Mouse (Mus musculus): ENCODE data around the gene Fggy. TPM values are rescaled to one million over a fixed set of nuclear protein-coding genes. Genes with fewer than 3 reads are reported as not detected.

Fggy gene
- total RNA-seq, 1 experiment from 2014 or later: 14.5 TPM

DNA sequence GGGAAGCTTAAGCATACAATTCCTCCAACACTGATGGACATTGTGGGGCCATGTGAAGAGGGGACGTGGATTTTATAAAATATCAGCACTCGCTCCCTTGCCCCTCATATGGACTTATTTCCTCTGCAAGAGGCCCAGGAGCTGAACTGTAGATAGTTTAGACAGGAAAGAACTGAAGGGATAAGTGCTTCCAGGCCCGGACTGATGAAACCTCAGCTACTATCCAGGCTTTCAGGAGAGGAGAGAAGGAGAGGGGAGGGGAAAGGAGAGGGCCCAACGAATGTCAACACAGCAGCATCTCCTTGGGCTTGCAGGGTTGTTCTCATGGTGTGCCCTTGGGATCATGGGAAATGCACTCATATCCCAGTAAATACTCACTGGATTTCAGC, 96.6 kb downstream of the Fggy start:
- ATAC-seq (replicated peaks; ENCODE audit: low read depth, poor library complexity, severe bottlenecking): no peak

DNA sequence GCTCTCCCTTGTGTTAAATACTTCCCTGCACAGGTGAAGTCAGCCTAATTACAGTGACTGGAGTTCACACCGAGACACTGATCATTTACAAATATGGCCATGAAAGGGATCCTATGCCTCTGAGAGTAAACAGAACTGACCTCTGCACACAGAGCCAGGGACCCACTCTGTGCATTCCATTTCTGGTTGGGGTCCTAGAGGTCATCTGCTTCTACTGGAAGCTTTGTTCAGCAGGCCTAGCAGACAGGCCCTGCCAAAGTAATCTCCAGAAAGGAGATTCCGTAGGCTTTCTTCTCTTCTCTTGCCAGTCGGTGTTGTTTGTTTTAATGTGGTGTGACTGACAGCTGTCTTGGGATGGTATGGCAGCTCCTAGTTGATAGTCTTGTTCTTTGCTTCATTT, 101.7 kb downstream of the Fggy start:
- no peak for ATAC-seq (replicated peaks; ENCODE audit: low read depth, poor library complexity, severe bottlenecking)

DNA sequence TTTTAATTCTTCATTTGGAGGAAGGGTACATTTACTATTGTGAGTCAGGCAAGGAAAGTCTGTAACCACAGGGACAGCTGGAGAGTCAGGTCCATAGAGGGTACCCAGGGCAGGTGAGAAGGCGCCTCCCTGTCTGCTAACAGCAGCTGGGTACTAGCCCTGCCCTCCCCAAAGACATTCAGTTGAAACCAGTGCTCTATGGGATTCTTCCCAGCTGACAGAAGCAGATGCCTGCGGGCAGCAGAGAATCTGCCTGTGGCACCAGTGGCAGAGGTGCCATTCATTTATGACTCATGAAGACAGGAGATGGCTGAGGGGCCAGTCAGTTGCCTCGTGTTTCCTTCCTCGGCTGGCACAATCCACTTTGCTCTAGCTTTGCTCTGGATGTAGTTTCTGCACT, 106.3 kb downstream of the Fggy start:
- ATAC-seq (replicated peaks; ENCODE audit: low read depth, poor library complexity, severe bottlenecking): no peak

DNA sequence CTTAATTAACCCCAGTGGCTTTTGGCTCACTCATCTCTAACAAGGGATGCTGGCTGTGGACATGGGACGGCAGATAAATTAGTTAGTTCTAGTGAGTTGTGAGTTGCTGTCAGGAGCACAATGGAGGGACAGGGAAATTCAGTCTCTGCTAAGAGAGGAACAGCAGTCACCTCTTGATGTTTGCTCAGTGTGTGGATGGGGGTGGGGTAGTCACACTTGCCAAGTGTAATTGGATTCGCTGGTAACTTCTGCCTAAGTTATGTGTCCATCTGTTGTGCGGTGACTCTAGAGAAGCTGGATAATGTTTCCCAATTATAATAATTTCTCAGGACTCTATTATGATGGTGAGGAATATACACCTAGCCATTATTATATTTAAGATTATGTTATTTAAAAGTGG, 107.0 kb downstream of the Fggy start:
- ATAC-seq (replicated peaks; ENCODE audit: low read depth, poor library complexity, severe bottlenecking): no peak

DNA sequence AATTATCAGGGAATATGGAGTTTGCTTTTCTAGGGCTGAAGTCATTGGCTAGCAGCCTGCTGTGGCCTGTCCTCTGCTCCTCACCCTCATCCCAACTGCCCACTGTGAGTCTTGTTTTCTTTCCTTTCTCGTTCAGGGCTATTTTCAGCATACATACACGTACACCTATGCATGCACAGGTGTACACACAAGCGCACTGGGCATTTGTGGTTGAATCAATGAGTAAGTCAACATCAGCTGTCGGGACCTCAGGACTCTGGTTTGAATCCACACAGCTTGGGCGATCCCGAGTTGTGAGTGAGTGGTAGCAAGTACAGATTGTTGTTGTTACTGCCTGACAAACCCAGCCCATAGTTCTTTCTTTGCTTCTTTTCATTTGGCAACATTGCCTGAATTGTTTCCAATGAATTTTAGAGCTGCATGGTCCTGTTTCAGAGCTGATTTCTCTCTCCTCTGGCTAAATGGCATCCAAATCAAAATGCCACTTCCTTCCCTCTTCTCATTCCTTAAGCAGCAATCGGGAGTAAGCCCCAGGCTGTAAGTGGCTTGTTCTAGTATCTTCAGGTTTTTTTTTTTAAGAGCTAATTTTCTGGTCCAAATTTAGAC, 109.1 kb downstream of the Fggy start:
- no peak for ATAC-seq (replicated peaks; ENCODE audit: low read depth, poor library complexity, severe bottlenecking)

DNA sequence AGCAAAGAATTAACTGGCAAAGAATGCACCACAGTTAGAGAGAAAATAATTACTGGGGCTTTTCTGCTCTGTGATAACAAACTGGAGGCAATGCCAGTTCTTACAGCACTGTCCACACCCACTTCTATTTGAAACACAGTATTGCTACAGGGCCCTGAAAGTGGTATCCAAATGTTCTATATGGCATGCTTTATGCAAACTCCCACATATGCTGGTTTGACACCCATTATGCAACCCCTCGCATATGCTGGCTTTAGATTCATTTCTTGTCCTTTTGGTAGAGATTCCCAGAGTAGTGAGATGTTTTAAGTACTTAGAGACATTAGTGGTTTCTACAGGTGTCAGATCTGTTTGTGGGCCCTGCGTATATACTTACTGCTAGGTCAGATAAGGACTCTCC, 109.6 kb downstream of the Fggy start:
- no peak for ATAC-seq (replicated peaks; ENCODE audit: low read depth, poor library complexity, severe bottlenecking)

DNA sequence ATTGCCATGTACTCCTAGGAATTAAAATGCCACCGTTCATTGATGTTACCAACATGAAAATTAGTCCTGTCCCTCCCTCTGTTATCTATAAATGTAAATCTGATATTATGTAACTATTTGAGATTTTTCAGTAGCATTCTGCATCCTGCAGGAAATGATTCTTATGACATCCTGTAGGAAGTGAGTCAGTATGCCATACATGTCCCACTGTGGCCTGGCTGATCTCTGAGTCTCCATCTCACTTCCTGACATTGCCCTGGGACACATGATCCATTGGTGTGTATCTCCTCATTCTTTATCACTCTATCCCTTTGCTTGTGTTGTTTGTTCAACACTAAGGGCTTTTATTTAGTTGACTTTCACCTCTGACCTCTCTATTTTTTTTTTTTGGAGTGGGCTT, 110.3 kb downstream of the Fggy start:
- ATAC-seq (replicated peaks; ENCODE audit: low read depth, poor library complexity, severe bottlenecking): 0 out of 2 replicates have a peak, but pooled peaks have one; percentile 11

DNA sequence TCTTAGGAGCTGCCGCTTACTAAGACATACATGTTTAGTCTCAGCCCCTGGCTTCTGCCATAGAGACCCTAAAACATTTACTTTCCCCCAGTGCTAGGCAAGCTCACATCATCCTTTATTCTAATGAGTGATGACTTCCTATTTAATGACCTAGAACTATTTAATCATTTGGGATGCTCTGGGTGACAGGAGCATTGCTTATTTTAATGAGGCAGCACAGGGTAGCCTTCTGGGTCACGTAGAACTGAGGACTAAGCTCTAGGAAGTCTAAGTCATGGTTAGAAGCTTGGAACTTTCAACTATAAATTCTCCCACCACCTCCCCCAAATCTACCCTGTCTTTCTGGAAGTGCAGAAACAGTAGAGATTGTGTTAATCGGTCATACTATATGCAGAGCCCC, 111.2 kb downstream of the Fggy start:
- no peak for ATAC-seq (replicated peaks; ENCODE audit: low read depth, poor library complexity, severe bottlenecking)

DNA sequence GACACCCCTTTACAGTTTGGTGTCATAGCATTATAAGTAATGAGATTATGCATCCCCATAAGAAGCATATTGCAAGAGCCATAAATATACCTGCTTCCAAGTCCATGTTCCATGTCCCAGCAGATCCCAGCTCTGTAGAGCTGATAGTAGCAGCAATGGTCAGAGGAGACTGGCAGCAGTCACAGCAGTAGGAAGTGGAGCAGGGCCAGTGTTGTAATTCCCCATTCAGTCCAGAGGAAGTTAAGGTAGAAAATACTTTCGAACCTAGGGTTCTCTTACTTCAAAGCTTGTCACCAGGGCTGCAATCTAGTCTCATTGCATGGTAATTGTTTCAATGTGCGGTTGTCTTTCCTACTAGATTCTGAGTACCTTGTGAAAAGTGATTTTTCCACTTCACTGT, 112.0 kb downstream of the Fggy start:
- ATAC-seq (replicated peaks; ENCODE audit: low read depth, poor library complexity, severe bottlenecking): no peak

DNA sequence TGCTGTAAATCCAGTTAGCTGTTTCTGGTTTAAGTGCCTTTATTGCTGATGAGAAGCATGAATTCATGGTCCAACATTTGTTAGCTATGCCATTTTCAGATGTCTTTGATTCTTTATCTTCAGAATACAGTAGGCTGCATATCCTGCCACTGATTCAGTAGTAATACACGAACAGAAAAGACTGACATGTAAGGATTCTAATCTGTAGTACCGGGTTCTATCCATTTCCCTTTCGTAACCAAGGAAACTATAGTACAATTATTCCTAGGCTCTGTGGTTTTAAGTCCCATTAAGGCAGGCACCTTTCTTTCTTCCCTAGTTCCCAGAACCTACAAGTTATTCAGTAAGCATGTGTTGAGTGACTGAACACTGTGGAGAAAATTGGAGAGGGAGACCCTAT, 113.3 kb downstream of the Fggy start:
- peak; percentile 52 for ATAC-seq (replicated peaks; ENCODE audit: low read depth, poor library complexity, severe bottlenecking)

DNA sequence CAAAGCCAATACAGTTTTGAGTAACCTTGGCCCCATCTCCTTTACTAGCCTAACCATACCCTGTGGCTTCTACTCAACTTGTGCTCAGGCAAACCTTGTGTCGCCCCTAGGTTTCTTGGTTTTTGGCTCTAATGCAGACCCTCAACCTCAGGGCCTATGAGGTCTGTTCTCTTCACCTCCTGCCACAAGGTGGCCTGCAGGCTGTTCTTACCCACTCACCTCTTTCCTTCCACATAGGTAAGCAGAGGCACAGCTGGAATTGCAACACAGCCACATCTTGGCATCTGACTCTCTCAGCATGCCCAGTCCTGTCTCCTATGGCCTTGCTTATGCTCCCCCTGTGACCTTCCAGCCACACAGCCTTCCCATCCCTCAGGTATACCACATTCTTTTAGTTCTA, 114.7 kb downstream of the Fggy start:
- no peak for ATAC-seq (replicated peaks; ENCODE audit: low read depth, poor library complexity, severe bottlenecking)

DNA sequence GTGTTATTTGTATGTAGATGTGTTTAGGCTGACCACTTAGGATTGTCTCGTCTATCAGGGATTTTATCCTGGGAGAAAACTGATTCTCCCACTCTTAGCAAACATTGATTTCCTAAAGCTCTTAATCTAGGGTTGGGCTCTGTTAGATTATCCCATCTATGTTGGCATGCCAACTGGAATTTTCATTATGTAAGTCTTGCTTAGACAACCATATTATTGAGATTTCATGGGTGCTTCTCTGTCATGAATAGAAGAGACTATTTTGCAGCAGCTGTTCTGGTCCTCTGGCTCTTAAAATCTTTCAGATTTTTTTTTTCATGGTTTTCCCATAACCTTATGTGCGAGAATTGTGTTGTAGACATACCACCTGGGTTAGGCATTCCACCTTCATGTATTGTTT, 119.1 kb downstream of the Fggy start:
- no peak for ATAC-seq (replicated peaks; ENCODE audit: low read depth, poor library complexity, severe bottlenecking)

DNA sequence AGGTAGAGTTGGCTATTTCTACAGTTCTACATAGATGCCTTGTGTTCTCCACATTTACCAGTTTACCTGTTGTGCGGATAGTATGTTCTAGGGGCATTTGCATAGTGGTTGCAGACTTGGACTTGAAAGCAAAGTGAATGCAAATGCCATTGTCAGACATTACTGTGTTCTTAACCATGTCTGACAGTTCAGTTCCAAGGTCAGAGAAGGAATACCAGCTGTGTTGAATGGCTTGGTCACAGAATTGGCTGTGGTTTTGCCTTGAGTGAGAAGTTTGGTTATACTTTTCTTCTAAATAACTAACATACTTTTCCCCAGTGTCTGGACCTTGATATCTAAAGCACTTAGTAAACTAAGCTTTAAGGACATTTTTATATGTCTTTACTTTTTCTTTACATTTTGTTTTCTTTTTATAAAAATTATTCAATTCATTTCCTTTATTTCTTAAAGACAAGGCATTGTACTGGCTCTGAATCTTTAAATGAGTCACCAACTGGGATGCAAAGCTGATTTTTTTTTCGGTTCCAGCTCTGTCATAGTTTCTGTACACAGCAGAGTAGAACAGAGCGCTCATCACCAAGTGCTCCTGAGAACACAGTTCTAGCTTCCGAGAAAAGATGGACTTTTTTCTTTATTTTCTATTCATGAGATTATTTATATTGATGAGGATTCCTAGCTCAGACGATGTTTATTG, 123.6 kb downstream of the Fggy start:
- ATAC-seq (replicated peaks; ENCODE audit: low read depth, poor library complexity, severe bottlenecking): no peak

DNA sequence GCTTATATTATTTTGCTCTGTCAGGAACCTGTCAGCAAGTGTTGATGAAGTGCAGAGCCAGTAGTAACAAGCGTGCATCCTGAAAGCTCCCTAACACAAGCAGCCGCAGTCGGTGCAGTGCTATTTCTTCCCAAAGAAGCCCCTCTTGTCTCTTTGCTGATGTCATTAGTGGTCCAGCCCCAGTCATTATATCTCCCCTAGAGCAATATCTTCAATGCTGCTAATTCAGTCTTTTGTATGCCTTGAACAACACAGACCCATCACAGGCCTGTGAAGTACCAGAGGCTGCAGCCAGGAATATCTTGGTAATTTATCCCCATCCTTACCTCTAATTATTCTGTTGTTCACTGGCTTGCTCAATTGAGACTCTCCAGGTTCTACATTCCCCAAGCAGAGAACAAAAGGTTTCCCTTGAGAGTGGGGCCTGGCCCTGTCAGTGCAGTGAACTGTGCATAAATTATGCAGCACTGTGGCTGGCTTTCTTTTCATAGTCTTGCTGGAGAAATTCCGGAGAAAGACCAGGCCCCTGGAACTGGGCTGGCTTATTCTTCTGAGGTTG, 127.3 kb downstream of the Fggy start:
- ATAC-seq (replicated peaks; ENCODE audit: low read depth, poor library complexity, severe bottlenecking): no peak

DNA sequence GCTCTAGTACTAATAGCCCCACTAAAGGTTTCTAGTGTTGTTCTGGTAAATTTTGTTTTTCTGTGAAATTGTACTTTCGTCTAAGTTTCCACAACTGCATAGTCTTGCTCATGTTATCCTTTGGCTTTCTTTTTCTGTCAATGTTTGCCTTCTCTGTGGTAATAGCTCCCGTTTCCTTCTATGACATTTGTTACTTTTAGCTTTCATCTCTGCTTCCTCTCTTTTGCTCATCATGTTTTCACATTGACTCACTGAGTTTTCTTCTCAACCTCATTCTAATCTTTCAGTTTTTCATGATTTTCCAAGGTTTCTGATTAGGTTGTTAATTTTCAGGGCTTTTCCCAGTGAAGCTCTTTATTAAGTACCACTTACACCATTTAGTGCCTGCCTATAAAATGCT, 129.5 kb downstream of the Fggy start:
- no peak for ATAC-seq (replicated peaks; ENCODE audit: low read depth, poor library complexity, severe bottlenecking)

DNA sequence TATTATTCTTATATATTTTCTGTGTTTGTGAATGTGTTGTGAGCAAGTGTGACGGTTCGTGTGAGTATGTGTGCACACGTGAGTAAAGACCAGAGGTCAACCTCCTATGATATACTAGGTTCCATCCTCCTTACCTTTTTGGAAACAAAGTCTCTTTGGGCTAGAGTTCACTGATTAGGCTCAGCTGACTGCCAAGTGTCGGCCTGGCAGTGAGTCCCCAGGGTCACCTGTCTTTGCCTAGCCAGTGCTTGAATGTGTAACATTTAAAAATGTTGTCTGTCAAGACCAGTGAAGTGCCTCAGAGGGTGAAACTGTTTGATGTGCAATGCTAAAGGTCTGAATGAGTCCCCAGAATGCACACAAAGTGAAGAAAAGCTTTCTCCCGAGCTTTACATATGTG, 130.0 kb downstream of the Fggy start:
- no peak for ATAC-seq (replicated peaks; ENCODE audit: low read depth, poor library complexity, severe bottlenecking)

DNA sequence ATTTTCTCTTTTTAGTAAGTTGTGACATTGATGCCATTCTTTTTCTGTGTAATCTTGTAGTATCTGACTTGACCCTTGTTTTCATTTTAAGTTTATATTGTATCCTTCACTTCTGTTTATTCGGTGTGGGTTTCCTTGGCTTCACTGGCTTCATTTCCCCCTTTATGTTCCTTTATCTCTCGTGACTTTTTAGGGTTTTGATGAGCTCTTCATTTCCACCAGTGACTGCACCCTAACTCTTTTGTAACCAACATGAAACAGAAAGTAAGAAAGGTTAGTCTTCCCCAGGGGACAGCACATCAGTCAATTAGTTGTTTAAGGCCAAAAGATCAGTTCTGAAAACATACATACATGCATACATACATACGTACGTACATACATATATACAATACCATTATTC, 130.9 kb downstream of the Fggy start:
- ATAC-seq (replicated peaks; ENCODE audit: low read depth, poor library complexity, severe bottlenecking): peak; percentile 32; the same call in 1 of the 2 replicates

DNA sequence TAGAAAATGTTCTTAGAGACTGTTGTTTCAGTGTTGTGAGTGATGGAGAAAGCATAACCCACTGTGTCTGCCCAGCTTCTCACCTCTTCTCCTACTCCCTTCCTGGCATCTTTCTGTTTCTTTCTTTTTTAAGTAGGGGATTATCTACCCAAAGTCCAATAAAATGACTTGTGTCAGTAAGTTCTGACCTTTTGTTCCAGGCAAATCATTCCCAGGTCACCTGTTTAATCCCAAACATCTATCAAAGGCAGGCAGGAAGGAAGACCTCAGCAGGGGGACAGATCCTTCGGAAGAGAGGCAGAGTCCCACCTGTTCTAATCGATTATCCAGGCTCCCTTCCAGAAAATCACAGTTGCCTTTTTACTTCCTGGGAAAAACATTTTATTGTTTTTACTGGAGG, 143.1 kb downstream of the Fggy start:
- ATAC-seq (replicated peaks; ENCODE audit: low read depth, poor library complexity, severe bottlenecking): no peak

DNA sequence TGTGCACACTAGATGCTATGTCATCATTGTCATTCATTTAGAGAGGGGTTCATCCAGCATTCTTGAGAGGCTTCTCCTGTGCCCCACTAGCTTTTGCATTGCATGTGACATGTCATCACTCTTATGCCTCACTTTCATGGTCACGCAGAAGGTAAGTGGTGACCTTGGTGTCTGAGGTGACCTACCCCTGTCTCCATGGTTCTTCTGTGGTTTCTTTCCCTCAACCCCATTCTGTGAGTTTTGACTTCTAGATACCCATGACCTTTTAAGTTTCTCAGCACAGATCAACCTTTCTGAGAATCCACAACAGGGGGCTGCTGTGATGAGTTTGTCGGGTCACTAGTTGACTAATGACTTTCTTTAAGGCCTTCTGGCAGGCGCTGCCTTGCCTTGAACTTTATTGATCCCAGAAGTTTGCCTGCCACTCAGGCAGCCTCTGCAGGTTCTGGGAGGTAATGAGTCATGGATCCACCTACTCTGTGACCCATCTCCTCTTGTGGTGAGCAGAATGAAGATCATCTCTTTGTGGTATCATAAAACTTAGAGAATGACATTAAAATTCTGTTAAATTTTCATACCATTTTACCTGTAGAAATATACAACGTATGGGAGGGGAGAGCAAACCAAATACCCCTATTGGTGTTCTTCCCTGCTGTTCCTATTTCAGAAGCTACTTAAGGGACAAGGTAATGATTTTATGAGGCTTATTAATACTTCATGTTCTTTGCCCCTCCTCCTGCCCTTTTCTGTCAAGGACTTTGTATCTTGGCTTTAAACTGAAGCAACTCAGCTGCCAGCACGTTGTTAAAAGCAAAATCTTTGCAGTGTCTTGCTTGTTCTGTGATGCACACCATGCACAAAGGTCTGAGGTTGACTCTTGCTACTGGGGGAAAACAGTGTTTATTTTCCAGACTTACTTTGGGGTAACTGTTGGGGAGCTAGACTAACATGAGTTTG, 150.9 kb downstream of the Fggy start:
- ATAC-seq (replicated peaks; ENCODE audit: low read depth, poor library complexity, severe bottlenecking): no peak

DNA sequence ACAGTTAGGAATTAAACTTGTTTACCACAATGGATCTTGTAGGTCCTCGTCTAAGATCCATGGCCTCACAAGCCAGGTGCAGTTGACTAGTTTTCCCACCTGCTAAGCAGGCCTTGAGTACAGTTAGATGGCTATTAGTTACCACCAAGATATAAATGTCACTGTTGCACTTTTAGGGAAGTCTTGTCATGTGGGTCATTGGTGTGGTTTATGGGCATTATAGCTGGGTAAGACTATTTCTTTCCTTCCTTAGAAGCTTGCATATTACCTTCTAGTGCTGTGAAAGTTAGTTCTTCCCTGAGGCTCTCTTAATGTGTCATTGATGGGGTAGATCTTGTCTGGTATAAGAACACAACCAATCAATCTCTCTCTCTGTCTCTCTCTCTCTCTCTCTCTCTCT, 152.4 kb downstream of the Fggy start:
- peak; percentile 71 for ATAC-seq (replicated peaks; ENCODE audit: low read depth, poor library complexity, severe bottlenecking)

DNA sequence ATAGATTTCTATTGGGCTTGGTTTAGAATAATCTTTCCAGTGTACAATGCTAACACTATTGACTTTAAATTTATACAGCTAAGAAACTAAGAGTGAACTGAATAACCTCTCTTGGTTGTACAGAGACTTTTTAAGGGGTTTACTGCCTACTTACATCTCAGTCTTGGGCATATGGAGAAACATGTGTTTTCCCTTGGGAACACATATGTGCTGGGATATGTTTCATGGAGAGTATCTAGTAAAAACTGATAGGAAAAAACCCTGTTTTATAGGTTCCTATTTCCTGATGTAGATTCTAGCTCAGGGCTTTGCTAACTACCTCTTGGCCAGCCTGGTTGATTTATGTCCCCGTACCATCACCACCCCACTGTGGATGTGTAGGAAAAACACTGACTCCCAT, 155.5 kb downstream of the Fggy start:
- no peak for ATAC-seq (replicated peaks; ENCODE audit: low read depth, poor library complexity, severe bottlenecking)
